Mouse (Mus musculus) stomach, postnatal 0 days (tissue): ENCODE measurements at regions not wholly inside any gene's neighbourhood (a gene's known extent, or its start where the extent isn't known, plus 50 kb on each side); places are given as distances from the start of the nearest gene placed in this dataset.

Experiments
- CTCF ChIP-seq: IDR thresholded peaks from 2 replicates; pipeline ENCODE4 v1.5.1; 2016; ENCODE audit warnings: antibody characterized with exemption, low read depth, mild to moderate bottlenecking, moderate library complexity
- EP300 ChIP-seq: optimal IDR thresholded peaks from 2 replicates; pipeline ENCODE3; 2016; ENCODE audit warnings: antibody characterized with exemption

- TF ChIP-seq CTCF (no peak), EP300 (no peak)
Observed at GRCm38 (mm10) chr3:124092404-124093121, 228.1 kb upstream of the Tram1l1 start.
